Mouse (Mus musculus): ENCODE measurements at regions not wholly inside any gene's neighbourhood (a gene's known extent, or its start where the extent isn't known, plus 50 kb on each side); places are given as distances from the start of the nearest gene placed in this dataset.

- no peak for TF ChIP-seq CTCF (IDR thresholded peaks at IDR 0.05; ENCODE audit: borderline replicate concordance, insufficient read depth, low read depth, low read length)
- TF ChIP-seq POLR2A (IDR thresholded peaks at IDR 0.05; ENCODE audit: borderline replicate concordance, insufficient read depth, low read length): no peak
These were observed 76.4 kb upstream of the Foxn3 start for GRCm38 (mm10) chr12:99639847-99640213.
